Mouse (Mus musculus): ENCODE data around the gene Tmed9. TPM values are rescaled to one million over a fixed set of nuclear protein-coding genes. Genes with fewer than 3 reads are reported as not detected.

The Tmed9 gene
- polyA plus RNA-seq, 1 experiment: 194 TPM

DNA sequence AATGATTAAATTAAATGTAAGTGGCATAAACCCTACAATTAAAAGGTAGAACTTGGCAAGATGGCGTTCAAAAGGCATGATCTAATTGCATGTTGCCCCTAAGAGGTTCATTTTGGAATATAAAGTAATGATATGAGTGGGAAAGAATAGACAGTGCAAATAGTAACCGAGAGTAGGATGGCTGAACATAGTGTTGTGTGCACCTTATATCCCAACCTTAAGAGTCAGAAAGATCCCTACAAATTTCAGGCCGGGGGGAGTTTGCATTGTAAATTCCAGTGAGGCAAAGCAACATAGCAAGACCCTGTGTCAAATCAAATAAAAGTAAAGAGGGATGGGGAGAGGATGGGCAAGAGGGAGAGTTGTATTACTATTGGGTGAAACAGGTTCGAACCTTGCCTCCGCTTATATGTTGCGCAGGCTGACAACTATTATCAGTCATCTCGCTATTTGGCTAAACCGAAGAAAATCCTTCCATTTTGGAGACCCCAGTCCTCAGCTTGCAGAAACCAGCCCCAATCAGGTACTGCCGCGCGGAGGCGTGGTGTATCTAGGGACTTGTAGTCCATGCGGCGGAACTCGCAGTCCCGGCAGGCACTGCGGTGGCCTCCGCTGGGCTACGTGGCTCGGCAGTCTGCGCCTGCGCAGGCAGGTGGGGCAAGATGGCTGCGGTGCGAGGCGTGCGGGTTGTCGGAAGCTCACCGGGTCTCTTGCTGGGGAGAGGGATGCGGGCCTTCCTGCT is 19.2 kb downstream of the Tmed9 start:
- TF ChIP-seq GATA1 (IDR thresholded peaks at IDR 0.05; ENCODE audit: low read length): no peak

DNA sequence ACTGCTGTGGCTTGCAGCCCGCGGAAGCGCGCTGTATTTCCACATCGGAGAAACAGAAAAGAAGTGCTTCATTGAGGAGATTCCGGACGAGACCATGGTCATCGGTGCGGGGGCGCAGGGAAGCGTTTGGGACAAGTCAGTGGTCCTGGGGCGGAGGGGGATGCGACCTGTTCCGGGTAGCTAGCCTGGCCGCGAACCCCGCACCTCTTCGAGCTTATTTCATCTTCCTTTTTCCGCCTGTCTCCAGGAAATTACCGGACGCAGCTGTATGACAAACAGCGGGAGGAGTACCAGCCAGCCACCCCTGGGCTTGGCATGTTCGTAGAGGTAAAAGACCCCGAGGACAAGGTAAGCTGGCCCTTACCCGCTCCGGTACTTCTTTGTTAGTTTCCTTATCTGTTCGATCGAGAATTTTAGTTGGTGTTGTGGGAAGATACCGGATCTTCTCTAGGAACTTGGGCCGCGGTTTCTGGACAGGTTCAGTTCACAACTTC is 19.8 kb downstream of the Tmed9 start:
- TF ChIP-seq GATA1 (IDR thresholded peaks at IDR 0.05; ENCODE audit: low read length): no peak

- no peak for TF ChIP-seq GATA1 (IDR thresholded peaks at IDR 0.05; ENCODE audit: low read length)
Measured at GRCm38 (mm10) chr13:55595375-55595774, 21.8 kb downstream of the Tmed9 start.

GRCm38 (mm10) chr13:55596802-55597201 is 23.3 kb downstream of the Tmed9 start:
- TF ChIP-seq GATA1 (IDR thresholded peaks at IDR 0.05; ENCODE audit: low read length): no peak

- TF ChIP-seq GATA1 (IDR thresholded peaks at IDR 0.05; ENCODE audit: low read length): no peak
Measured at GRCm38 (mm10) chr13:55599566-55600540, 26.3 kb downstream of the Tmed9 start, which contains the start of gene B4galt7. Gene B4galt7, plus strand, starts transcription at chr13:55599896.

GRCm38 (mm10) chr13:55600657-55601056 is 27.1 kb downstream of the Tmed9 start:
- TF ChIP-seq GATA1 (IDR thresholded peaks at IDR 0.05; ENCODE audit: low read length): no peak

DNA sequence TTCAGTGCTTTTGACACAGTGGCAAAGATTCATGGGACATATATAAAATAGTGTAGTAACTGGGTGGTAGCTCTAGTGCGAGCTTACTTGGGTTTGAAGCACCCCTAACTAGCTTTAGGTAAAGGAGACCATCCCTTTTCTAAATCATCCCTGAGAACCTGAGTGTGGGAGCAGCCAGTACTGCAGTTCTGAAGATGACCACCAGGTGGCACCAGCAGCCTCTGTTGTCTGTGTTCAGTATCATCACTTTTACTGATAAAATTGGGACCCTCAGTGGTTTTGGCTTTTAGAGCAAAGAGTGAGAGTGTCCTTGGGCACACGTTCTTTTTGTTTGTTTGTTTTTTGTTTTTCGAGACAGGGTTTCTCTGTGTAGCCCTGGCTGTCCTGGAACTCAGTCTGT is 28.1 kb downstream of the Tmed9 start:
- TF ChIP-seq GATA1 (IDR thresholded peaks at IDR 0.05; ENCODE audit: low read length): no peak

GRCm38 (mm10) chr13:55604606-55605005 is 31.1 kb downstream of the Tmed9 start:
- TF ChIP-seq GATA1 (IDR thresholded peaks at IDR 0.05; ENCODE audit: low read length): no peak

GRCm38 (mm10) chr13:55606899-55607623 is 33.5 kb downstream of the Tmed9 start:
- TF ChIP-seq GATA1 (IDR thresholded peaks at IDR 0.05; ENCODE audit: low read length): no peak

- no peak for TF ChIP-seq GATA1 (IDR thresholded peaks at IDR 0.05; ENCODE audit: low read length)
Measured at GRCm38 (mm10) chr13:55607624-55608006, 34.1 kb downstream of the Tmed9 start.

GRCm38 (mm10) chr13:55611996-55612395 is 38.5 kb downstream of the Tmed9 start:
- no peak for TF ChIP-seq GATA1 (IDR thresholded peaks at IDR 0.05; ENCODE audit: low read length)

DNA sequence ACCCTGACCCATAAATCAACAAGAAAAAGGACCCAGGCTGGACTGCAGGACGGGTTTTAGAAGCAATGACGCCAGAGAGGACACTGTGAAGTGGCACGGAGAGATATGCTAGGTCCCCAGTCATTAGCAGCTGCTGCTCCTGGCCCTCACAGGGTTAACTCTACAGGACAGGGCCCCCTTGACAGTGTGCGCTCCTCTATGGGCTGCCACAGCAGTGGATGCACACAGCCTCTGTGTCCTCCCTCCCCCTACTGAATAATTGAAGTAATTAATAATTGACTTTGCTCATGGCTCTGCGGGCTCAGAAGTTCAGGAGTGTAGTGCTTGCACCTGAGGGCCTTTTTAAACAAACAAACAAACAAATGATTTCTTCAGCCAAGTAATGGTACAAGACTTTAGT is 39.9 kb downstream of the Tmed9 start:
- TF ChIP-seq GATA1 (IDR thresholded peaks at IDR 0.05; ENCODE audit: low read length): no peak

GRCm38 (mm10) chr13:55619328-55619727 is 45.8 kb downstream of the Tmed9 start:
- no peak for TF ChIP-seq GATA1 (IDR thresholded peaks at IDR 0.05; ENCODE audit: low read length)

DNA sequence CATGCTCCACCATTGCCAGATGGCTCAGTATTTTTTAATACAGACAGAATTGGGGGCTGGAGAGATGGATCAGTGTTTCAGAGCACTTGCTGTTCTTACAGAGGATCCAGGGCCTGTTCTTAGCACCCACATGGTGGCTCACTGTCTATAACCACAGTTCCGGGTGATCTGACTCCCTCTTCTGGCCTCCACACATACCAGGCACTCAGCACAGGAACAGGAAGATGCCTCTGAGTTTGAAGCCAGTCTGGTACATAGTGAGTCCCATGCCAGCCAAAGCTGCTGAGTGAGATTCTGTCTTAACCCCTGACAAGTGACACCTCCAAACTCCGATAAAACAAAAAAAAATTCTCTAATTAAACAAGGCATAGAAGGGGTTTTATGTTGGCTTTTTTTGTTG is 46.7 kb downstream of the Tmed9 start:
- no peak for TF ChIP-seq GATA1 (IDR thresholded peaks at IDR 0.05; ENCODE audit: low read length)

Measured in G1E-ER4 (cell line).